Mouse (Mus musculus) 3T3-L1 (cell line): ENCODE data around the gene Gm10392.
"Not testable (repeated sequence)": the region's sequence is repeated elsewhere in the genome, so short reads cannot be mapped to it uniquely, and the experiment has no call there.

Experiments
- DNase-seq: peaks from one replicate; pipeline ENCODE4 v3.0.0-alpha.2; 2015; ENCODE audit warnings: low read depth, low spot score

Gene Gm10392

GRCm38 (mm10) chr11:77519043-77519442 lies at the start of gene Gm10392:
Gene Gm10392 (minus strand): TSS chr11:77519198.
- DNase-seq: no peak

- no peak for DNase-seq
These were observed 26.3 kb upstream of the Gm10392 start for GRCm38 (mm10) chr11:77545261-77545660.

- DNase-seq: no peak
These were observed 13.3 kb upstream of the Gm10392 start for GRCm38 (mm10) chr11:77532202-77532846.

GRCm38 (mm10) chr11:77530862-77531261 lies 11.9 kb upstream of the Gm10392 start:
- no peak for DNase-seq

- DNase-seq: no peak
These were observed 10.6 kb upstream of the Gm10392 start for GRCm38 (mm10) chr11:77529644-77530043.

GRCm38 (mm10) chr11:77528420-77528819 lies 9.4 kb upstream of the Gm10392 start:
- DNase-seq: not testable (repeated sequence)

- peak; percentile 64 for DNase-seq
These were observed 6.9 kb upstream of the Gm10392 start for GRCm38 (mm10) chr11:77525804-77526486.

- DNase-seq: no peak
These were observed 1.9 kb upstream of the Gm10392 start for GRCm38 (mm10) chr11:77520601-77521529.

- DNase-seq: no peak
These were observed 773 bp downstream of the Gm10392 start for GRCm38 (mm10) chr11:77518051-77518798.

- DNase-seq: no peak
These were observed 2.2 kb downstream of the Gm10392 start for GRCm38 (mm10) chr11:77516553-77517425.

- DNase-seq: no peak
These were observed 3.1 kb downstream of the Gm10392 start, which contains the start of gene Trp53i13 for GRCm38 (mm10) chr11:77515637-77516552. Gene Trp53i13 (minus strand): TSS chr11:77515980.

- no peak for DNase-seq
These were observed 4.0 kb downstream of the Gm10392 start, which contains the start of gene Abhd15 for GRCm38 (mm10) chr11:77514832-77515636. Gene Abhd15 (plus strand): TSS chr11:77515121.

- no peak for DNase-seq
These were observed 4.6 kb downstream of the Gm10392 start for GRCm38 (mm10) chr11:77514281-77514831.

GRCm38 (mm10) chr11:77513811-77514170 lies 5.2 kb downstream of the Gm10392 start:
- DNase-seq: peak; percentile 71

- DNase-seq: peak; percentile 80
These were observed 5.8 kb downstream of the Gm10392 start for GRCm38 (mm10) chr11:77512891-77513810.

GRCm38 (mm10) chr11:77511336-77511735 lies 7.7 kb downstream of the Gm10392 start:
- DNase-seq: no peak
